Mouse (Mus musculus) heart, postnatal 0 days (tissue): ENCODE data around the gene Tom1l1.

ENCODE experiments used
- CTCF ChIP-seq: IDR thresholded peaks from 2 replicates; pipeline ENCODE4 v1.5.1; 2016; ENCODE audit warnings: antibody characterized with exemption, control low read depth, low read depth
- EP300 ChIP-seq: IDR thresholded peaks from 2 replicates; pipeline ENCODE4 v1.6.1; 2016; ENCODE audit warnings: antibody characterized with exemption, low read depth

GRCm38 (mm10) chr11:90690361-90690760 lies 2.2 kb upstream of the Tom1l1 start:
- no peak for TF ChIP-seq CTCF
- TF ChIP-seq EP300 = no peak
